Mouse (Mus musculus): ENCODE results near the gene Gm20388.

DNA sequence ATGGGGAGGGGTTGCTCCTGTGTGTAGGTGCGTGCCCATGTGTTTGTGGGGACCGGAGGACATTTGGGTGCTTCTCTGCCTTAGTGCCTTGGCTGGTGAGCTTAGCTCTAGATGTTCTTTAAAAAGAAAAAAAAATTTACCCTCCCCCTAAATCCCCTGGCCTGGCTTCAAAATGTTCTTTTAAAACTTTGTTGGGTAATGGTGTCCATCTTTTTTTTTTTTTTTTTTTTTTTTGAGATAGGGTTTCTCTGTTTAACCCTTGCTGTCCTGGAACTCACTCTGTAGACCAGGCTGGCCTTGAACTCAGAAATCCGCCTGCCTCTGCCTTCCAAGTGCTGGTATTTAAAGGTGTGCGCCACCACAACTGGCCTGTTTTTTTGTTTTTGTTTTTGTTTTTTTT lies 4.7 kb downstream of the Gm20388 start:
- no peak for TF ChIP-seq CTCF (IDR thresholded peaks at IDR 0.05; ENCODE audit: low read depth, low read length)
- no peak for TF ChIP-seq EP300 (IDR thresholded peaks at IDR 0.05; ENCODE audit: insufficient read depth, low read depth, low read length)

Measured in ES-Bruce4 (cell line).